Mouse (Mus musculus) liver, embryonic 14.5 days (tissue): ENCODE results near the gene Rara. TPM values are rescaled to one million over a fixed set of nuclear protein-coding genes. Genes with fewer than 3 reads are reported as not detected.

Experiments used
- ATAC-seq: fragments of 200-750 bp; cut with Nextera tagmentation; 2 replicates; pipeline ENCODE4 v1.8.0; 2017; ENCODE audit warnings: moderate number of reproducible peaks, mild to moderate bottlenecking, moderate library complexity; ENCODE audit not compliant: insufficient read depth
- DNase-seq, 3 experiments: peaks; one replicate each; pipeline ENCODE4 v3.0.0-alpha.2; 2012 to 2013; ENCODE audit warnings: low read depth in 3 of 3, low spot score in 3 of 3
- H3K27ac ChIP-seq: fragments of 300-500 bp; sonication (generic); 2 replicates; pipeline ENCODE4 v1.5.1; 2014; ENCODE audit warnings: moderate library complexity, mild to moderate bottlenecking, control low read depth, inconsistent platforms
- H3K27me3 ChIP-seq: fragments of 300-500 bp; sonication (generic); 2 replicates; pipeline ENCODE4 v1.6.1; 2014; ENCODE audit warnings: mild to moderate bottlenecking, low read length, moderate library complexity; ENCODE audit not compliant: control insufficient read depth, insufficient read depth
- H3K36me3 ChIP-seq: fragments of 300-500 bp; sonication (generic); replicated peaks from 2 replicates; pipeline ENCODE4 v1.6.1; 2014; ENCODE audit warnings: low read depth; ENCODE audit not compliant: control insufficient read depth, insufficient read depth
- H3K4me1 ChIP-seq, 2 experiments: fragments of 200-500 bp in 1 of 2; fragments of 300-500 bp in 1 of 2; sonication (generic) in 1 of 2; replicated peaks; 2 replicates each; pipeline ENCODE4 v1.6.1; 2012 to 2014; ENCODE audit warnings: antibody characterized with exemption in 1 of 2, inconsistent platforms in 1 of 2, low read length in 1 of 2; ENCODE audit not compliant: control insufficient read depth in 2 of 2, insufficient read depth in 2 of 2
- H3K4me2 ChIP-seq: fragments of 300-500 bp; sonication (generic); 2 replicates; pipeline ENCODE4 v1.6.1; 2014; ENCODE audit warnings: low read depth, mild to moderate bottlenecking, control low read depth, moderate library complexity
- H3K4me3 ChIP-seq, 2 experiments: fragments of 200-500 bp in 1 of 2; fragments of 300-500 bp in 1 of 2; sonication (generic) in 1 of 2; 2 replicates each; pipeline ENCODE4 v1.5.1; 2012 to 2014; ENCODE audit warnings: low read depth in 2 of 2, low read length in 2 of 2, mild to moderate bottlenecking in 2 of 2, control low read depth in 1 of 2, inconsistent platforms in 1 of 2, moderate library complexity in 1 of 2; ENCODE audit not compliant: insufficient read depth in 1 of 2
- H3K9ac ChIP-seq: fragments of 300-500 bp; sonication (generic); replicated peaks from 2 replicates; pipeline ENCODE4 v1.6.1; 2014; ENCODE audit warnings: mild to moderate bottlenecking, control low read depth, moderate library complexity
- H3K9me3 ChIP-seq: fragments of 300-500 bp; sonication (generic); 2 replicates; pipeline ENCODE4 v1.6.1; 2016; ENCODE audit warnings: low read length, mixed read lengths; ENCODE audit not compliant: control insufficient read depth
- CTCF ChIP-seq: IDR thresholded peaks from 2 replicates; pipeline ENCODE4 v1.5.1; 2016; ENCODE audit warnings: antibody characterized with exemption, low read depth, control low read depth
- EP300 ChIP-seq: IDR thresholded peaks from 2 replicates; pipeline ENCODE4 v1.6.1; 2016; ENCODE audit warnings: antibody characterized with exemption, low read depth
- WGBS: fragments of 180-500 bp; shearing (Covaris S2); extraction: QIAGEN DNeasy Blood & Tissue Kit; methylation state at CpG from one replicate; pipeline ENCODE4 v1.1.7; 2014; ENCODE audit not compliant: insufficient replicate concordance; 5-methylcytosine and 5-hydroxymethylcytosine counted together
- polyA plus RNA-seq, 2 experiments: library from polyadenylated mRNA; depleted of rRNA in 1 of 2; stranded (reverse) in 1 of 2; unstranded in 1 of 2; fragments of >200 nt; fragmentation: Nextera tagmentation in 1 of 2; extraction: Ambion mirVana in 1 of 2; gene quantifications; 2 replicates each; pipeline versions ENCODE4 v1.2.1 to v1.2.3; 2012 to 2014

Rara gene
- polyA plus RNA-seq, 2 experiments, result 1.9 to 3.2 TPM

DNA sequence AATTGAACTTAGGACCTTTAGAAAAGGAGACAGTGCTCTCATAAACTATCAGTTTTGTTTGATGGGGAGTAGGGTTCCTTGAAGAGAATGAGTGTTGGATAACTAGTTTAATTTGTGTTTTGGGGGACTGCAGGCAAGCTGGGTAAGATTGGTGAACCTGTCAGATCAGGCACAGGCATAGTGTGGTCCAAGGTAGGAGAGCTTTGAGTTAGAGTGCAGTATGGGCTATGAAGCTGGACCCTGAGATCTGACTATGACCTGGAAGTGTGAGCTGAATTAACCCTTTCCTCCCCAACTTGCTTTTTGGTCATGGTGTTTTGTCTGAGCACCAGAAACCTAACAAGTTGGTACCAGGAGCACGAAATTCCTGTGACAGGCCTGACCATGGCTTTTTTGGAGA is 86.2 kb downstream of the Rara start:
- Histone ChIP-seq H3K4me1 (no peaks in the 10 kb centered on the region), H3K4me3 (no peak overlapping the region), H3K9me3 (no peaks in the 10 kb centered on the region), H3K4me2 (no peak overlapping the region), H3K27ac (no peak overlapping the region), H3K27me3 (no peaks in the 10 kb centered on the region), H3K36me3 (peaks cover 99% of the 10 kb centered on the region), H3K9ac (no peak overlapping the region)
- WGBS, result 91% methylated on average over 1 of the region's 1 CpGs
- no peak for DNase-seq
- no peak for ATAC-seq
- TF ChIP-seq EP300 (no peak), CTCF (no peak)

DNA sequence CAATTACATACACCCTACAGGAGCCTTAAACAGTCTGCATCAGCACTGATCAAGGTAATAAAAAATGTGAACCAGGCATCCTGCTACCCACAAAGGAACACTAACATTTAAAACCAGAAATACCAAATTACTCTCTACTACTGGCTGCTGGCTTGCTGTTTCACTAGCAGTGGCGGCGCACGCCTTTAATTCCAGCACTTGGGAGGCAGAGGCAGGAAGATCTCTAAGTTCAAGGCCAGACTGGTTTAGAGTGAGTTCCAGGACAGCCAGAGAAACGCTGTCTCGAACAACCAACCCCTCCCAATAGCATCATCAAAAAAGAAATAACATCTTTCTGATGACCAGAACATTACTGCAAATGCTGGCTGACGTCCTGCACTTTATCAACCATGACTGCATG is 92.2 kb downstream of the Rara start:
- ATAC-seq, result no peak
- Histone ChIP-seq H3K27me3 (no peaks in the 10 kb centered on the region), H3K9me3 (no peaks in the 10 kb centered on the region), H3K36me3 (peaks cover 81% of the 10 kb centered on the region), H3K4me3 (no peak overlapping the region), H3K4me2 (no peak overlapping the region), H3K27ac (no peak overlapping the region), H3K4me1 (peaks cover 12 to 13% of the 10 kb centered on the region in 2 experiments), H3K9ac (no peak overlapping the region)
- 91% methylated on average over 6 of the region's 6 CpGs for WGBS
- TF ChIP-seq EP300, result no peak
- no peak for TF ChIP-seq CTCF
- DNase-seq, result no peak

DNA sequence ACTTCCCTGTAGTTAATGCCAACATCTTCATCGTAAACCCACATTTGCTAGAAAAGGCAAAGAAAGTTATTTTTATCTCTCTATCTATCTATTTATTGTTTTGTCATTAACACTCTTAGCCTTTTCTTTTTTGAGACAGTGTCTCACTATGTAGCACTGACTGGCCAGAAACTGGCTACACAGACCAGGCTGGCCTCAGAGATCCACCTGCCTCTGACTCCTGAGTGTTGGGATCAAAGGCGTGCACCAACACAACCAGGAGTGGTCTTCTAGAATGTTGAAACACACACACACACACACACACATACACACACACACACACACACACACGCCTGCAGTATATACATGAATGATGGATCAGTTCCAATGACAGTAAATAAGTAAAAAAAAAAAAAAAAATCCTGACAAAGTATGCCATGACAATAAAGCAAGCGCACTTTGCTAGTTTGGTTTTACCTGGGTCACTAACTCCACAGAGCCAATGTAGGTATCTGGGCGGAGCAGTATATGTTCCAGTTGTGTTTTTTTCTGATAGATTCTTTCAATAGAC is 94.8 kb downstream of the Rara start:
- TF ChIP-seq EP300 (no peak), CTCF (no peak)
- 62% methylated on average over 5 of the region's 5 CpGs for WGBS
- H3K4me3 ChIP-seq, result peak overlapping the region; percentile 79 to 100
- ATAC-seq, result no peak
- peak overlapping the region; percentile 75 for H3K4me2 ChIP-seq
- no peak overlapping the region for H3K27ac ChIP-seq
- H3K4me1 ChIP-seq, result peaks cover 13 to 15% of the 10 kb centered on the region in 2 experiments
- H3K9ac ChIP-seq, result peak overlapping the region; percentile 88
- no peaks in the 10 kb centered on the region for H3K9me3 ChIP-seq
- no peak for DNase-seq
- peaks cover 55% of the 10 kb centered on the region for H3K36me3 ChIP-seq
- H3K27me3 ChIP-seq, result no peaks in the 10 kb centered on the region

DNA sequence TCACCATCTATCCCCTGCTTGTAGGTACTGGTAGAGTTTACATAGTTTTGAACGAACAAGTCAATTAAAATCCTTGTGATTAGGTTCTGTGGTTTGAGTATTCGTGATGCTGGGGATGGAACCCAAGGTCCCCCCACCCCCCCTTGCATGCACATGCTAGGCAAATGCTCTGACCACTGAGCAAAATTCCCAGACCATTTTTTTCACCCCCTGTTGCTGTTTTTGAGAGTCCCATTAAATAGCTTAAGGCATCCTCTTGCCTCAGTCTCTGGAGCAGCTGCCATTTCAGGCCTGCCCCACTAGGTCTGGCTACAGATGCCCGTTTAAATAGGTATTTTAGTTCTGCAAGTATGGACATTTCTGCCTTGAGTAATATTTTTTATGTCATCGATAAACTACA is 95.5 kb downstream of the Rara start:
- peak overlapping the region; percentile 88 for H3K9ac ChIP-seq
- H3K4me3 ChIP-seq, result peak overlapping the region; percentile 79 to 100
- peak overlapping the region; percentile 44 for H3K27ac ChIP-seq
- WGBS, result 1% methylated on average over 4 of the region's 4 CpGs
- H3K27me3 ChIP-seq, result no peaks in the 10 kb centered on the region
- H3K4me2 ChIP-seq, result peak overlapping the region; percentile 75
- H3K4me1 ChIP-seq, result peaks cover 13 to 15% of the 10 kb centered on the region in 2 experiments
- TF ChIP-seq EP300 (no peak), CTCF (no peak)
- no peaks in the 10 kb centered on the region for H3K9me3 ChIP-seq
- no peak for DNase-seq
- ATAC-seq, result no peak
- peaks cover 49% of the 10 kb centered on the region for H3K36me3 ChIP-seq

DNA sequence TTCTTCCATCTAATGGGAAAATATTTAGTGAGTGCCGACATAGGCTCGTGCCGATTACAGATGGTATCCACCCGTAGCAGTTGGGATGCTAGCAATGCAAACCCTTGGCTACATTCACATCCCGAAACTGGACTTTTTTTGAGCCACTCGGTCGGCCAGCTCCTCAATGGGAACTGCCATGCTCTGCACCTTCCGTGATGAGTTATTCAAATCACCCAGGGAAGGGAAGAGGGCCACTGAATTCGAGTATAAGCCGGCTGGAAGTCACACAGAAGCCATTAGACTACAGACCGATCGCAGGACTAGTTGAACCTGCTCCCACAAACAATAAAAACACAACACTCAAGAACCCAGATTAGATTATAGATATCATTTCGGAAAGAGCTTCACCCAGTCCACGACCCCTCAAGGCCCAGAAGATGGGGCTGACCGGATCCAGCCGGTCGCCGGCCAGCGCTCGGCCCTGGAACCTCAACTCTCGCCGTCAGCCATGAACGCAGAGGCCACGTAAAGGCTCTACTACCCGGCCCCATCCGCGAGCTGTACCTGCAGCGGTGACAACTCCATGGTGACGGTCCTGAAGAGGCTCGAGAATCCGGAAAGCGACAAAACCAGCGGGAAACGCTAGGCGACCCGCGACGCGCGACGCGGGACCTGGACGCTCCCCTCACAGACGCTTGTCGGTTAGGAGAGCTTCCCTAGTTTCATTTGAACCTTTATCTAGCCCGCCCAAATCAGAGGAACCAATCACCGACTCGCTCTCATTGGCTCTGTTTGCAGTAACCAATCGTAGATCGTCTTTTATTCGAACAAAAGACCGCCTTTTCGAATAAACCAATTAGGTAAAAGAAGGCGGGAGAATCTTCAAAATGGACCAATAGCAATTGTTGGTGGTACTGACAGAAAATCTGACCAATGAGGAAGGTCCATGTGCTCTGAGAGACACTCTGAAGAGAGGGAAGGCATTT is 96.2 kb downstream of the Rara start, which contains the start of gene Top2a:
Gene Top2a, minus strand, starts transcription at position 690 of the 968 bp plus-strand sequence.
- H3K4me3 ChIP-seq, result peak within 1 kb of the TSS; percentile 79 to 100
- H3K9ac ChIP-seq, result peak within 1 kb of the TSS; percentile 88
- H3K4me1 ChIP-seq, result peaks cover 13 to 15% of the 10 kb centered on the region in 2 experiments
- ATAC-seq, result peak; percentile 94
- no peaks in the 10 kb centered on the region for H3K9me3 ChIP-seq
- WGBS, result under 1% methylated on average over 54 of the region's 54 CpGs
- H3K27me3 ChIP-seq, result no peaks in the 10 kb centered on the region
- peak; percentile 96 to 99 (median 98) for DNase-seq
- H3K4me2 ChIP-seq, result peak within 1 kb of the TSS; percentile 81
- peaks cover 42% of the 10 kb centered on the region for H3K36me3 ChIP-seq
- TF ChIP-seq EP300, result peak; percentile 83
- 0 out of 2 replicates have a peak, but pooled peaks have one; percentile 19 for TF ChIP-seq CTCF
- peak within 1 kb of the TSS; percentile 44 for H3K27ac ChIP-seq

Other genes with a start within 250 kb of the Rara start
- gene Psmd3, start 245.3 kb upstream of the Rara start, polyA plus RNA-seq (2012; rRNA removed), result 73.6 and 75.7 TPM in 2 replicates
- 55.3 and 67.1 TPM in 2 replicates for gene Psmd3, start 245.3 kb upstream of the Rara start, polyA plus RNA-seq (2014; fragmentation: Nextera tagmentation; extraction: Ambion mirVana)
- not detected in 2 replicates for gene Csf3, start 226.6 kb upstream of the Rara start, polyA plus RNA-seq (2012; rRNA removed)
- gene Csf3, start 226.6 kb upstream of the Rara start, polyA plus RNA-seq (2014; fragmentation: Nextera tagmentation; extraction: Ambion mirVana), result not detected in 2 replicates
- gene Med24, start 198.4 kb upstream of the Rara start, polyA plus RNA-seq (2012; rRNA removed), result 25.0 and 29.6 TPM in 2 replicates
- gene Med24, start 198.4 kb upstream of the Rara start, polyA plus RNA-seq (2014; fragmentation: Nextera tagmentation; extraction: Ambion mirVana), result 21.3 and 25.6 TPM in 2 replicates
- 14.6 and 15.6 TPM in 2 replicates for gene Thra, start 187.2 kb upstream of the Rara start, polyA plus RNA-seq (2012; rRNA removed)
- gene Thra, start 187.2 kb upstream of the Rara start, polyA plus RNA-seq (2014; fragmentation: Nextera tagmentation; extraction: Ambion mirVana), result 8.3 and 10.0 TPM in 2 replicates
- gene Nr1d1, start 152.5 kb upstream of the Rara start, polyA plus RNA-seq (2012; rRNA removed), result 0.54 and 0.65 TPM in 2 replicates
- 0.56 and 0.58 TPM in 2 replicates for gene Nr1d1, start 152.5 kb upstream of the Rara start, polyA plus RNA-seq (2014; fragmentation: Nextera tagmentation; extraction: Ambion mirVana)
- 11.5 and 15.8 TPM in 2 replicates for gene Msl1, start 132.3 kb upstream of the Rara start, polyA plus RNA-seq (2012; rRNA removed)
- 4.5 and 4.9 TPM in 2 replicates for gene Msl1, start 132.3 kb upstream of the Rara start, polyA plus RNA-seq (2014; fragmentation: Nextera tagmentation; extraction: Ambion mirVana)
- gene Casc3, start 122.9 kb upstream of the Rara start, polyA plus RNA-seq (2012; rRNA removed), result 12.2 and 12.7 TPM in 2 replicates
- 11.5 and 13.0 TPM in 2 replicates for gene Casc3, start 122.9 kb upstream of the Rara start, polyA plus RNA-seq (2014; fragmentation: Nextera tagmentation; extraction: Ambion mirVana)
- 0.52 and 0.55 TPM in 2 replicates for gene Rapgefl1, start 91.0 kb upstream of the Rara start, polyA plus RNA-seq (2012; rRNA removed)
- 0.05 and 0.06 TPM in 2 replicates for gene Rapgefl1, start 91.0 kb upstream of the Rara start, polyA plus RNA-seq (2014; fragmentation: Nextera tagmentation; extraction: Ambion mirVana)
- gene Wipf2, start 64.2 kb upstream of the Rara start, polyA plus RNA-seq (2012; rRNA removed), result 2.0 and 2.1 TPM in 2 replicates
- gene Wipf2, start 64.2 kb upstream of the Rara start, polyA plus RNA-seq (2014; fragmentation: Nextera tagmentation; extraction: Ambion mirVana), result 1.1 and 1.4 TPM in 2 replicates
- 16.9 and 28.6 TPM in 2 replicates for gene Cdc6, start 20.0 kb upstream of the Rara start, polyA plus RNA-seq (2012; rRNA removed)
- 64.1 and 71.0 TPM in 2 replicates for gene Cdc6, start 20.0 kb upstream of the Rara start, polyA plus RNA-seq (2014; fragmentation: Nextera tagmentation; extraction: Ambion mirVana)
- gene Gjd3, start 55.2 kb downstream of the Rara start, polyA plus RNA-seq (2012; rRNA removed), result not detected in 2 replicates
- gene Gjd3, start 55.2 kb downstream of the Rara start, polyA plus RNA-seq (2014; fragmentation: Nextera tagmentation; extraction: Ambion mirVana), result not detected in 2 replicates
- gene Top2a, start 96.4 kb downstream of the Rara start, polyA plus RNA-seq (2012; rRNA removed), result 57.7 and 108 TPM in 2 replicates
- gene Top2a, start 96.4 kb downstream of the Rara start, polyA plus RNA-seq (2014; fragmentation: Nextera tagmentation; extraction: Ambion mirVana), result 197 and 214 TPM in 2 replicates
- gene Igfbp4, start 113.4 kb downstream of the Rara start, polyA plus RNA-seq (2012; rRNA removed), result 60.6 and 71.4 TPM in 2 replicates
- gene Igfbp4, start 113.4 kb downstream of the Rara start, polyA plus RNA-seq (2014; fragmentation: Nextera tagmentation; extraction: Ambion mirVana), result 115 and 123 TPM in 2 replicates
- 0.36 and 0.42 TPM in 2 replicates for gene Tns4, start 161.5 kb downstream of the Rara start, polyA plus RNA-seq (2012; rRNA removed)
- gene Tns4, start 161.5 kb downstream of the Rara start, polyA plus RNA-seq (2014; fragmentation: Nextera tagmentation; extraction: Ambion mirVana), result 0.09 and 0.33 TPM in 2 replicates
- gene Ccr7, start 227.3 kb downstream of the Rara start, polyA plus RNA-seq (2012; rRNA removed), result 0.11 TPM in 2 replicates
- gene Ccr7, start 227.3 kb downstream of the Rara start, polyA plus RNA-seq (2014; fragmentation: Nextera tagmentation; extraction: Ambion mirVana), result 0.15 and 0.29 TPM in 2 replicates